Mouse (Mus musculus) cerebellum, postnatal 4 days (tissue): Measurements from ENCODE around the gene Gm14085.

ENCODE experiments used
- DNase-seq, 2 experiments: peaks; one replicate each; pipeline ENCODE4 v3.0.0; 2022; ENCODE audit warnings: low spot score in 2 of 2, mixed read lengths in 1 of 2

Gm14085 gene

DNA sequence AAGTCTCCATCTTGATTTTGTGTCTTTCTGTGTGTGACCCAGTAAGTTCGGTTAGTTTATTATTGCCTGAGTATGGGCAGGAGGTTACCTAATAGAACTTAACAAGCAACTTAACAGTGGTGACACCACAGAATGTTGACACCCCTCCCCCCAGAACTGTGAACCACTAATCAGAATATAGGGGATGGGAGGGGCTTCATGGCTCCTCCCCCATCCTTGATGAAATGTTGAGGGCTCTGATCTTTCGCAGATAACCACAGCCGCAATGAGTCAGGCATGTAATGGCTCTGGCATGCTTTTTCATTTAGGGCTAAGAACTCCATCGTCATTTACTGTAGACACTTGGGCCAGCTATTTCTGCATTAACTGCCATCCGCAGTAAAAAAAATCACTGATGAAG, 76.5 kb downstream of the Gm14085 start:
- no peak for DNase-seq

DNA sequence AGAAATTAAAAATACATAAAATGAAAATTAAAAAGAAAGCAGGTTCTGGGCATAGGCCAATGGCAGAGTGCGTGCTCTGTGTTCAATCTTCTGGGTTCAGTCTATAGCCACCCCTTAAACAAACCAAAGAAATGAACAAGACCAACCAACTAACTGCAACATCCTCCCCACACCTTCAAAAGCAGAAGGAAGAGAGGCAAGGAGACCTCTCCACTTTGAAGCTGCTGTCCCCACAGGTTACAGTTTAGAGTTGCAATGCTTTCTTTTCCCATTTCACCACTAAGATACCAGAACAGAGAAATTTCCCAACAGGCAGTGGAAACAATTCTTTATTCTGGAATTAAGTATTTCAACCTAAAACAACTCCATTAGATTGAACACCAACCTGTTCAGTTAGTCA, 77.5 kb downstream of the Gm14085 start:
- no peak for DNase-seq

DNA sequence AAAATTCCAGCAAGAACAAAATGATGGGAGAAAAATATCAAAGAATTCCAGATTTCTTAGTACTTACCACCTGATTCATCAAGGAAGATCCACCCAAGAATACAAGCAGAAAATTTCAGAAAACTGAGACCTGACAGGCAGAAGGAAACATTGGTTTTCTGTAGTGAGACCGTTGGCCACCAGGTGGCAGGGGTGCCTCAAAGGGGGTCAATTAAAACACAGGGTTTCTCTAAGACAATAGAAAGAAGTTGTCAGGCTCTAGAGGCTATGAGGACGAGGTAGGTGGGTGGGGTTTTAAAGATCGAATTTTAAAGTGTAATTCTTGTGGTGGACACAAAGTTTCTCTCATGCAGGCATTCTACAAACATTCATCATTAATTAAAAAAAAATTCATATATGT, 84.7 kb downstream of the Gm14085 start:
- peak; percentile 38 to 50 for DNase-seq

DNA sequence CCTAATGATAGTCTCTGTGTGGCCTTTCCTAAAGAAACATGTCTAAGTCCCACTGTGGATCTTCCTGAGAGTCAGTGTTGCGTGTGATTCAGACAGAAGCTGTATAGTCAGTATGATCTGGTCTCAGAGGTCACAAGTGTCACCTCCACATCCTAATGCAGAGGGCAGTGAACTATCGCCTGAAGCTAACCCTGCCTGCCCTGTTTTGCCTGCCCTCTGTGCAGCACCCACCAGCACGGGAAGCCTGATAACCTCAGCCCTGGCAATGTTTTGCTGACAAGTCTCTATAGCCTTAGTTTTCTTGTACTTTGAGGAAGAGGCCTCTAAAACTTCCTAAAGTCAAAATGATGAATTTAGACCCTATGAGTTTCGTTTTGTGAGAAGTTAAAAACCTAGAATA, 85.7 kb downstream of the Gm14085 start:
- DNase-seq, result no peak

DNA sequence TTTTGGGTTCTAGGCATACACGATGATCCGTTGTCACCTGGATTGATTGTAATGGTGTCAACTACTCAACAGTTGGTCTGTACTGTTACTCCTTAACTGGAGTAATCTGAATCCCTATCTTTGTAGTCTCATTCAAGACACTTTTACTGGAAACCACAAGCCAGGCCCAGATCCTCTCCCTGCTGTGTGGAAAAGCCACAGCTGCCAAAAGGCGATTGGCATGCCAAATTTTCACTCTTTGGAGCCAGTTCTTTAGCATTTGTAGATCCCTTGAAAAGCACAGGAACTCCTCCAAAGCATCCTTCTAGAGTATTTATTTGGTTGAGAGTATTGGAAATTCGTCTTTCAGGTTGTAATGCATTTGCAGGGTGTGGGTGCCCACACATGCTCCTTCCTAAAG, 86.6 kb downstream of the Gm14085 start:
- DNase-seq, result no peak

DNA sequence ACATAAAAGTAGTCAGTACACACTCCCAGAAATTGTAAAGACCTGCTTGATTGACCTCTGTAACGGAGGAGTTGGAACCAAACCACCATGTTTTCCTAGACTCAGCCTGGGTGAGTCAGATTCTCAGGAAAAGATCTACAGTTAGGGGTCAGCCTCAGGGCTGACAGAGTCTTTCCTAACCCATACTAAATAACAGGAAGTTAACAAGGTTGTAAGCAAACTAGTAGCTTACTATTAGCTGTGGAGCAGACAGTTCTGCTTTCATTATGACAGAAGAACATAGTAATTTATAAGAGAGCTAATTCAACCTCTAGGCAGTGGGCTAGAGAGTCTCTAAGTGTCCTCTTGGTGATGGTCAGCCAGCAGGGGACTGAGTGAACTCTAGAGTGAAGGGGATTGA, 87.7 kb downstream of the Gm14085 start:
- no peak for DNase-seq

DNA sequence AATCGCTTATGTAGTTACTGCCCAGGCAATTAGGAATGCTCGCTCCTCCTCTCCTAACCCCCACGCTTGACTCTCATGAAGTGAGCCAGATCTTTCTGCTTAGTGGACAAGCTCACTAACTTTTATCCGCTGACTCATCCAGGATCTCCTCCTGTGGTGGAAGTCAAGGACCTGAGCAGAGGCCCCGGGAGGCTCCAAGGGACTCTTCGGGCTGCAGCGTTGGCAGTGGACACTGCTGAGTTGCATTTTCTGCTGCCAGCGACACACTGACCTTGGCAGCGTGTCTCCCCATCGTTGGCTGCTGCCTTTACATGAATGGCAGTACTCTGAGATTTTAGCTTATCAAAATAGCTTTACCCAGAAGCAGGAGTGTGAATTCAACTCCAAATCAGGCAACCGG, 90.7 kb downstream of the Gm14085 start:
- DNase-seq, result no peak

DNA sequence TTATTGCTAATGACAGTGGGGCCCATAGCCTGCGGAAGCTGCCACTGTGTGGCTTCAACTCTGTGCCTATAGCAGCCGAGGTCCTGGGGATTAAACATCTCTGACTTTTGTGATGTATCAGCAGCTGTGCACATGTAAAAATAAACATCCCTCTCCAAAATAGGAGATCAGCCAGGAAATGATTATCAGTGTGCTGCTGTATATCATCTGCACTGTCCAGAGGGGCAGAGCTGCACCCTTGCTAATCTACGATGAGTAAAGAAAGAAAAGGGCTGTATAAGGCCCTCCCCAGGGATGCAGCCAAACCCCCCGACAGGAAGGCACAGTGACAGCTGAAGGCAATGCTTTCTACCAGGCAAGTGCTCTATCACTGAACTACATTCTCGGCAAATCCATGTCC, 91.6 kb downstream of the Gm14085 start:
- no peak for DNase-seq

DNA sequence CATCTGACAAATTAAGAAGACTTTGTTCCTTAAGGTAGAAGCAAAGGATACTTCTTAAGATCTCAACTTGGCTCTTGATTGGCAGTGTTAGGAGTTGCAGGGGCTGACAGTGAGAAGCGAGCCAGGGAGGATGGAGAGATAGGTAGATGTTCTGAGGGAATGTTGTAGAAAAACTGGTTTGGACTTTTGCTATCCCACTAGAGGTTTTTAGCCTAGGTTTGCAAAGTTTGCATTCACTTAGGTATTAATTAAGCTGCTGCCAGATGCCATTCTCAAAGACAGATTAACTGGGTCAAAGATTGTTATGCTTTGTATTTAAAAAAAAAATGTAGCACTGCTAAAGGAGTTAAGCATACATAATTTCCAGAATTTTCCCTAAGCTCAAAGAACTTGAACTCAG, 92.6 kb downstream of the Gm14085 start:
- no peak for DNase-seq
